Mouse (Mus musculus): ENCODE data around the gene Rnf144a.

The Rnf144a gene

DNA sequence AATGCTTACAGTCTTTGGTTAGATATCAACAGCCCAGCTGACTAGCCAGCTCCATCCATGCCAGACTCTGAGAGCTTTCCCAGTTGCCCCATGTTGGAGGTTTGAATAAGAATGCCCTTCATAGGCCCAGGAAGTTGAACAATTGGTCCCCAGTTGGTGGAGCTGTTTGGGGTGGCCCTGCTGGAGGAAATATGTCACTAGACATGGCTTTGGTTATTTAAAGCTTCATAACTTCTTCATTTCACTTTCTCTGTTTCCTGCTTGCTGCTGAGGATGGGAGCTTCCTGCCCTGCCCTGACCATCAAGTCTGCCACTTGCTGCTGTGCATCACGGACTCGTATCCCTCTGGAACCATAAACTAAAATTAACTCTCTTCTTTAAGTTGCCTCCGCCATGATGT is 4.6 kb downstream of the Rnf144a start:
- DNase-seq (ENCODE audit: low spot score): no peak

DNA sequence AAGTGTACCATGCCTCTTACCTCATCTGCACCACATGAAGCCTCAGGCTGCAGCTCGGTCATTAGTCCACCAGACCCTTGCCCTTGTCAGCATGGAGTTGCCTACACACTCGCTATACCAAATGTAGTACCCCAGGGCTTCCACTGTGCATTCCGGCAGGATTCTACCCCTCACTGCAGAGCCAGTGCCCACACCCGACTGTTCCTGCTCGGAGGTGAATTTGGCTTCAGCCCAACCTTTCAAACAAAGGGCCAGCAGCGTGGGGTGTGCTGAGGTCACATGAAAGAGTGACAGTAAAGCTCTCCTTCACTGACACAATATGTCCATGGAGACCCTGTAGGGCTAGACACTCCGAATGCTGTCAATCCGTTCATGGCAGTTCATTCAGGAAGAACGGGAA is 6.3 kb downstream of the Rnf144a start:
- DNase-seq (ENCODE audit: low spot score): no peak

DNA sequence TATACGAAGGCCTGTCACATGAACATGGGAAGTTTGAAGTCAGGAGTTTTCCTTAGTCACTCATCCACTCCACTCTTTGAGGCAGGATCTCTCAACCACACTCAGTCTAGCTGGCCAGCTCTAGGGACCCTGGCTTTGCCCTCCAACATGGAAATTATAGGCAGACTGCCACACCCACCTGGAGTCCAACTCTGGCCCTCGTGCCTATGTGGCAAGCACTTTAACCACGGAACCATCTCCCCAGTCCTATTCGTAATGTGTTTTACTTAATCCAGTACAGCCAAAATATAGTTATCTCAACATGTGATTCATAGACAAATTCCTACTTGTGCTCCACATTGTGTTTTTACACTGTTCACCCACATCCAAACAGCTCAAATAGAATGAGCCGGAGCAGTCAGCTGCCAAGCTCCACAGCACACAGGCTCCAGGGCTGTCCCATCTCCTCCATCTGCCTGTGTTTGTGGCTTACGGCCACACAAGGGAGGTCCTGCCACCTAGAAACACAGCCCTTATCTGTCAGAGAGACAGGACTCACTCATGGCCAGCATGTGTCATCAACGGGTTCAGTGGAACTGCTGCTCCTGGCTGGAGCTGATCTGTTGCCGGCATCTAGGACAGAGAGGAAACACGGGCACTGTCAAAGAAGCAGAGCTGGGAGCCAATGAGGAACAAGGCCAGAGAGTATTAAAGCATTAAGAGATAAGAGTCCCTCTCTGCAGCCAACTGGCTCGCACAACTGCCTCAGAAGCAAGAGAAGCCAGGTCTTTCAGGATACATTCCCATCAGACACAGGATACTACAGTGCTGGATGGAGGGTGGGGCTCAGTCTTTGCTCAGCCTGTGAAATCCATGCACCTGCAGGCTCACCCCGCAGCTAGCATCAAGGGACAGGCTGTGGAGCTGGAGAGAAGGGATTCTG is 10.0 kb downstream of the Rnf144a start:
- no peak for DNase-seq (ENCODE audit: low spot score)

DNA sequence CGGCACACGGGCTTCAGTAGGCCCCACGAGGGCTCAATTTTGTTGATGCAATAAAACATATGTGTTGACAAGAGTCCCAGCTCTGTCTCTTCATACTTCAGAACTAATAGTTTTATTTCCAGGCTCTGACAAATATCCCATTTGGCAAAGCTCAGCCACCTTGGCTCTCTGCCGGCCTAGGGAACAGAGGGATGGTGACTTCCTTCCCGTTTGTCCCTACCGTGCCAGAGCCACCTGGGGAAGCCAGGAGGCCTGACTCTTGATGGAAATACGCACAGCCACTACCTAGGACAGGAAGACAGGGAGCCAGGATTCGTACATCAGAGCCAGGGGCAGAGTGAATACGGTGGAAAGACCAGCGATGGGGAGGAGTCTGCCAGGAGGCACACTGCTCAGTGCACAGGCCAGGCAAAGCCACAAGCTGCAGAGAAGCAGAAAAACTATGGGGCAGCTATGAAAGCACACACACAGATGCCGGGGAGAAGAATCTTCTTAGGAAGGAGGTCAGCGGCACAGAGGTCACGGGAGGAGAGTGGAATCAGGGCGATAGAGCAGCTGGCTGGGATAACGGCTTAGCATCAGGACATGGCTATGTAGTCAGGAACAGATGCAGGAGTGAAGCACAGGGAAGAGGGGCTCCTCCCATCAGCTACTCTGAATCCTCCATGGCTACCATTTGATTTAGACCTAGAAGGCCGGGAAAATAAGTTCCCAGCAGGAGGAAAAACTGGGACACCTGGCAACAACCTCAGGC is 11.5 kb downstream of the Rnf144a start:
- DNase-seq (ENCODE audit: low spot score): peak; percentile 34

DNA sequence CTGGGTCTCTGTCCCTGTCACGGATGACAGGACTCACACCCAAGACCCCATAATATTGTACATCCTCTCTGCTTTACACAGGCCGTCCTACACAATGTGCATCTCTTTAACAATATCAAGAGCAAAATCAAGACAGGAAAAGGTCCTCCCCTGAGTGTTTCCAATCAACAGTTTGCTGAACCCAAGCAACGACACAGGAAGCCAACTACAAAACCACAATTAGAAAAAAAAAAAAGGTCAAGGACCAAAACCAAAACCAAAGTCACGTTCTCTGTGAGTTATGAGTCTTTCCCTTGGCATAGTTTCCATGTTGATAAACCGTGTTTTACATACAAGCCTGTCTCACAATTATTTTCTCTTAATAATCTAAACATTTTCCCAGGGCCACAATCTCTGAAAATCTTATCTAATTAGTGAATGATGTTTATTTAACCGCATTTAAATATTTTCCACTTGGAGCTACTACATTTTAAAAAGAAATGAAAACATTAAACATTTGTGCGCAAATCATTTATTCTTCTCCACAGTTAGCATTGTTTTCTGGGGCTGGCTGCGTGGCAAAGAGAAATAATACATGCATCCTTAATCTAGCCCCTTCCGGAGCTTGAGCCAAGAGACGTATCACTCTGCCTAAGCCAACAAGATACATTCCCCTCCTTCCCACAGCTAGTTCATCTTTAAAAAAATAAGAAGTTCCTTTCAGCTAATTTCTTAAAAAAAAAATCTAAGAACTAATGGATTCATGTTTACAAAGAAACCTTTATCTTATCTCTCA is 13.2 kb downstream of the Rnf144a start:
- no peak for DNase-seq (ENCODE audit: low spot score)

DNA sequence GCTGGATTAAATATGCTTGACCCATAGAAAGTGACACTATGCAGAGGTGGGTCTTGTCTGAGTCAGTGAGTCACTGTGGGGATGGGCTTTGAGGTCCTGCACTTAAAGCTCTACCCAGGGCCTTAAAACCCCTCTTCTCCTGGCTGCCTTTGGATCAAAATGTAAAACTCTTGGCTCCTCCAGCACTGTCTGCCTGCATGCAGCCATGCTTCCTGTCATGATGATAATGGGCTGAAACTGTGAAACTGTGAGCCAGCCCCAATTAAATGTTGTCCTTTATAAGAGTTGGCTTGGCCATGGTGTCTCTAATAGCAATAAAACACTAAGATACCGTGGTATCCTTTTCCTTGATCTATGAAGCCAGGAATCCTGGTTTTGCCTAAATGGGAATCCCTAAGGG is 13.8 kb downstream of the Rnf144a start:
- no peak for DNase-seq (ENCODE audit: low spot score)

DNA sequence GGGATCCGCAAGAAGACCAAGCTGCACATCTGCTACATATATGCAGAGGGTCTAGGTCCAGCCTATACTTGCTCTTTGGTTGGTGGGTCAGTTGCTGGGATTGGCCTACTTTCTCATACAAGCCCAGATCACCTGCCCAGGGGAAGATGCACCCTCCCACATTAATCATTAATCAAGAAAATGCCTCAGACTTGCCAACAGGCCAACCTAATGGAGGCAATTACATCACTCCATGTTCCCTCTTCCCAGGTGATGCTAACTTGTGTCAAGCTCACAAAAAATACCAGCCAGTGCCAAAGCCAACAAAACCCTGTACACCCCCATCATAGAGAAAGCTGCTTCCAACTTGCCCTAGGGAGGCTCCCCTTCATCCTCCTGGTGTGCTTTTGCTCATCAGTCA is 14.3 kb downstream of the Rnf144a start:
- no peak for DNase-seq (ENCODE audit: low spot score)

DNA sequence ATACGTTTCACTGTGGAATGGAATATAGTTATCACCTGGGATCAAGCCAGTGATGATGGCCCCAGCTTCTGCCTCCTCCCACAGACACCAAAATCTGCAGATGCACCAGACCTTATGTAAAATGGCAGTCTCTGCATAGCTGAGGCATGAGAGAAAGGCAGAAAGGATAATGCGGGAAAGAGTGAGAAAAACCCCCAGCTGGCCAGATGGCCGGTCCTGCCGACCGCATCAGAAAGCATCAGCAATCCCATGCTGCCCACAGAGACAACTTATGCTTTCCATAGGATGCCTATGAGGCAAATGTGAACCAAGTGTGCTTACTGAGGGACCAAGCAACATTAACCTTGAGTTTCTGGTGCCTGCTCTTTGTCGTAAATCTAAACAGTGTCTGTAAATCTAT is 15.7 kb downstream of the Rnf144a start:
- no peak for DNase-seq (ENCODE audit: low spot score)

DNA sequence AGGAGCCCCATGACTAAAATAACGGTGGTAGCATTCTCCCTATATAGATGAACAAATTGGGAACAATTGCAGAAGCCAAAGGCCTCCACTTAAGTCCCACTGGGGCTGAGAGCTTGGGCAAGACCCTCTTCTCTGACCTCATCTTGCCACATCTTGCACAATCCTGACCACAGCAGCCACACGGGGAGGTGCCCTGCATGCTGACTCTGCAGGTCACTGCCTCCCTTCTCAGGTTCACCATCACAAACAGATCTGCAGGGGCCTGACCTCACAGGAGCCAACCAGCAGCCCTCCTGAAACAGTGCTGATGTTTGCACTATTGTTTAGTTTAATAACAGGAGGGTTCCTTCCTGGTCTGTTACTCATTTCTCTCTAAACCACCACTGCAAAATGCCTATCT is 16.5 kb downstream of the Rnf144a start:
- DNase-seq (ENCODE audit: low spot score): no peak

DNA sequence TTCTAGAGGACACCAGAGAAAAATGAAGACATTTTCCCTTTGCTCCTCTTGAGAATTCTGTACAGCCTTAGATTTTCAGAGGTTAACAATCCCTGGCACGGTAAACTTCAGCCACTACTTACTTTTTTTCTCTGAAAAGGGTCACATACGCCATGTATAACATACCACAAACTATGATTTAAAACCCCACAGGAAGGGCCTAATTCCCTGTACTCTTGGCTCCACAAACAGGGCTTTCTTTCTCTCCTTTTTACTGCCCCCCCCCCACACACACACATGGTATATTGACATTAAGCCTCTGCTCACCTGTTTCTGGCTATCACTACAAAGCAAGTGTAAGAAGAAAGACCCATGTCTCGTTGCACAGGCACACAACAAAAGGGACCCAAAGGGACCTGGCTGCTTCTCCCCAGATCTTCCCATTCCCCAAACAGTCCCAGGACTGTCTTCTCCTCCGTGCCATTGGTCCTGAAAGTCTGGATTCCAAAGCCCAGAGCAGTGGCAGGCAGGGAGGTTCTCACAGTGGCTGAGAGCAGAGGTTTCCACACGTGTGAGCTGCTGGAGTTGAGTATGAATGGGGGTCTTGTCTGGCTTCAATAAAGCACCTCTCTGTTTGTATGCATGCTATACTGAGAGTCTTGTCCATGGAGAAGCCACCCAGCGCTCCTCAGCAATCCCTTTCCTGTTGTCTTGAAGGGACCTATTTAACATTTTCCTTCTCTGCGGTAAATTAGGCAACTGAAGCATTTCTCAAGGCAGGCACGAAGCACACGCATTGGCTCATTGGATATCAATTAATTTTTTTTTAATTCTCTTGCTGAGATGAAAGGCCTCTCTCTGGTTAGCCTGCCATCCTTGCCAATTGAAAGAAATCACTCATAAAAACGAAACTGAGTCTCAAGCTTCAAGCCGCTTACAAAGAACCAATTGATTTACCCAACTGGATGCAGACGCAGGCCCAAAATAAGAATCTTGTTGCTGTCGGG is 20.3 kb downstream of the Rnf144a start:
- DNase-seq (ENCODE audit: low spot score): no peak

DNA sequence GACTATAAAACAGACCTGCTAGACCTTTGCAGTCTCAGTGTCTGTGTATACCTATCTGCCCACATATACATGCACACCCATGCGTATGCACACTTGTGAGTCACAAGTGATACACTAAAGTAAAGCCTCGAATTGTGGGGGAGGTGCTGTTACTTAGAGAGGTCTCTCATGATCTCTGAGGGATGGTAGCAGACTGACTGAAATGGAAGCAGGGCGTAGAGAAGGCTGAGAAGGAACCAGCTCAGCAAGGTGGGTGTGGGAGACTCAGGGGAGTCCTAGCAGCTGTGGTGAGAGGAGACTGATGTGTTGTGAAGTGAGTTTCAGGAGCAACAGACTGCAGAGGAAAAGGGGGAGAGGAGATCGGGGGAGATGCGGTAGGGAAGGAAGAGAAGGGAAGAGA is 21.8 kb downstream of the Rnf144a start:
- DNase-seq (ENCODE audit: low spot score): no peak

DNA sequence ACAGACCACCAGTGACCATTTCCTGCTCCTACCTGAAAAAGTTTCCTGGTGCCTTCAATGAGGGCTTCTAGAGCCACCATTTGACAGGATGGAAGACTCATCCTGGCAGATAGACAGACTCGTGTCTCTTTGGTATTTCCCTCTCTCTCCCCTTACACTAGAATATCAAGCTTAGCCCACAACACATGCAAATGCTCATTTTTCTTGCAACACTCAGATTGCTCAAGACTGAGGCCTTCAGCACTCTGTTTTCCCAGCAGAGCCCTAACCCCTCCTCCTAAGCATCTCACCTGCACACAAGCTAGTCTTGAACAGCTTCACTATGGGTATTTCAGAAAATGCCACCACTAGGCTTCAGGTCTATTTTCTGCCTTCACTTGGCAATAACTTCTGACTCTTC is 23.9 kb downstream of the Rnf144a start:
- no peak for DNase-seq (ENCODE audit: low spot score)

DNA sequence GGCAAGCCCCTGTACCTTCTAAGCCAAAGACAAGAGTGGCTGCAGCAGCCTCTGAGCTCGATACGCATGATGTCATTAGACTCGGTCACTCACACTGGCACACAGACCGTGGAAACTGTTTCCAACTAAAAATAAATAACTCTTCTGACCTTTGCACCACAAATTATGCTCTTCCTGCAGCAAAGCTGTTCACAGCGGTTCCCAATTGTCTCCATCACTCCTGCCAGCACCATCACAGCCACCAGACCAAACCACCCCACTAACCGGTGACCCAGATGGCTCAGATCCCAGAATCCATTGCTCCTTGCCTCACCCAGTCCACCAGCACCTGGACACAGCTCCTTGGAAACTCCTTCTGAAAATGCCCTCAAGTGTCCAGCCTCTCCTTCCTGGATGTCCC is 27.5 kb downstream of the Rnf144a start:
- no peak for DNase-seq (ENCODE audit: low spot score)

DNA sequence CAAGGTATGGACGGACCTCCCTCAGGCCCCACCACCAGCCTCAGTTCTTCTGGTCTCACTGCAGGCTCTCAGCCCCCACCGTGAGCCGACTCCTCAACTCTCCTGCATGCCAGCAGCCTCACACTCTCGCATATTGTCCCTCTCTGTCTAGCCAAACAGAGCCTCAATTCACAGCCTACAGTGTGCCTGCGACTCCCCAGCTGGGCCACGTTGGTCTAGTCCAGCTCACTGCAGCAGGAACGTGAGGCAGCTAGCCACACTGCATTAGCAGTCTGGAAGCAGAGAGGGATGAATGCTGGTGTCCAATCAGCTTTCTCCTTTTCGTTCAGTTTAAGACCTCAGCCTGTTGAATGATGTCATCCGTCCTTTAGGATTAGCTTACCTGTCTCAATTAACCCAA is 28.1 kb downstream of the Rnf144a start:
- DNase-seq (ENCODE audit: low spot score): no peak

DNA sequence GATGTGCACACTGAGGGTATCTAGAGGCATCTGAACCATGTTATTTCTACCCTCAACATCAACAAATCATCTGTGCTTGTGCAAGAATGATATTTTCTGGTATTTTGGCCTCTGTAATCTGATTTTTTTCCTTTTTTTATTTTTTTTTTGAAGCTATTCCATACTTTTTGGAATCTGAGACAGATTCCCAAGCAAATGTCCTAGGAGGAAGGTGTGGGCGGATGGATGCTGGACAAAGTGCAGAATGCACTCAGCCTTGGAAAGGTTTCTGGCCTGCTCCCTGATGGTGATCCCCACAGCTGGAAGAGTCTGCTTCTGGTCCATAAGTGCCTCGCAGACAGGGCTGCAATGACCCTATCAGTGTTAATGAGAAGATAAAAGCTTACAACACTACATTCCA is 28.9 kb downstream of the Rnf144a start:
- no peak for DNase-seq (ENCODE audit: low spot score)

DNA sequence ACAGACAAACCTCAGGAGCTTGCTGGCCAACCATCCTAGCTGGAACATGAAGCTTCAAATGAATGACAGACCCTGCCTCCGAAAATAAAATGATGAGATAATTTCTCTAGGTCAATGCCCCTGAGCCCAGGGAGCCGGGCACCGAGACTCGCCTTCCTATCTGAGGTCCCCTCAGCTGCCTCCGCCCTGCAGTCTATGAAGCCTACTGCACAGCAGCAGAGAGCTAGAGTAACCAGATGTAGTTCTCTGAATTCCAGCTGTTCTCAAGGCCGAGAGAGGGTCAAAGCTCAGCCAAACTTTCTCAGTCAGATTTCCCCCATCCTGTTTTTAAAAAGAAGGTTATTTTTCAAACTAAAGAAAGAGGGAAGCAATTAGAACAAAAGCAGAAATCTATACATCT is 29.3 kb downstream of the Rnf144a start:
- no peak for DNase-seq (ENCODE audit: low spot score)

DNA sequence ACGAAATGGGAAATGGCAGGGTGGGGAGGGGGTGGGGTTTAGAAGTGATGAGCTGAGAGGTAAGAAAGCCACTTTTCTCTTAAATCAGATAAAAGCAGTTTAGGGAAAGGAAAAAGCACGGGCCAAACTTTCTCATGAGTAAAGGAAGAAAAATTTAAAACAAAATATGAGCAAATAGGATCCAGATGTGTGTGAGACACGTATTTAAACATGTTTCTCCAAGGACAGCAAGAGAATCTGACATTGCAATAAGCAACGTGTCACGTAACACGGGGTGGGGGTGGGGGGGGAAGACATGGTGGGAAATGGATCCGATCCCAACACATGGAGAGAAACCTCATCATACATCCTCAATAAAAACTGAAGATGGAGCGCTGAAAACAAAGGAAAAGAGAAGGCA is 33.3 kb downstream of the Rnf144a start:
- DNase-seq (ENCODE audit: low spot score): no peak

DNA sequence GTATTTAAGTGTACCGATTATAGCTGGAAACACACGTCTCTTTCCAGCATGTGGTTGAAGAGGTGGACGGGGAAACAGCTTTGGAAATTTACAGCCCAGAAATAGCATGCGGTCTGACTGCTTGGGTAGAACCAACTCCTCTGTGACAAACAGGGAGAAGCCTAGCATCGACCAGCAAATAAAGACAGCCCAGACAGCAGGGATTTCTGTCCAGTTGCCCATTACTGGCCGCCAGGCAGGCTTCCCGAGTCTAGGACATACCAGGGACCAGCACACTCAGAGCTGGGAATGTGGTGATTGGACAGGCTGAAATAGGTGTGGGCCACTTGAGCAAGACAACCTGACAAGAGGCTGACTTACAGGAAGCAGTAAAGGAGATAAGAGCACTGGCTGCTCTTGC is 35.3 kb downstream of the Rnf144a start:
- no peak for DNase-seq (ENCODE audit: low spot score)

DNA sequence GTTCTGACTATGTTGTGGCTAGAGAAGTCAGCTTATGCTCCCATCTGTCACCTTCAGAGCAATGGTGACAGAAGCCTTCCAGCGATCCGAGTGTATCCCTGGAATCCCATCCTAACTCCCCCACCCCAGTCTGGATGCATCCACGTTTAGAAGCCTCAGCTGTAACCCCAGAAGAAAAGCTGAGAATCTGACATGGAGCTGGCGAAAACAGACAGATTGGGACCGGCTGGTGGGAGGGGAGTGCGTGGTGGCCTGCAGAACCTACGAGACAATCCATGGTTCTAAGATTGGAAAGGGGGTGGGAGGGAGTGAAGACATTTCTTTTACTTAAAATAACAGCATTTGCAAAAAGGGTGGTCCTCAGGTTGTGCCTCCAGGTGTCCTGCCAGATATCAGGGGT is 37.4 kb downstream of the Rnf144a start:
- no peak for DNase-seq (ENCODE audit: low spot score)

DNA sequence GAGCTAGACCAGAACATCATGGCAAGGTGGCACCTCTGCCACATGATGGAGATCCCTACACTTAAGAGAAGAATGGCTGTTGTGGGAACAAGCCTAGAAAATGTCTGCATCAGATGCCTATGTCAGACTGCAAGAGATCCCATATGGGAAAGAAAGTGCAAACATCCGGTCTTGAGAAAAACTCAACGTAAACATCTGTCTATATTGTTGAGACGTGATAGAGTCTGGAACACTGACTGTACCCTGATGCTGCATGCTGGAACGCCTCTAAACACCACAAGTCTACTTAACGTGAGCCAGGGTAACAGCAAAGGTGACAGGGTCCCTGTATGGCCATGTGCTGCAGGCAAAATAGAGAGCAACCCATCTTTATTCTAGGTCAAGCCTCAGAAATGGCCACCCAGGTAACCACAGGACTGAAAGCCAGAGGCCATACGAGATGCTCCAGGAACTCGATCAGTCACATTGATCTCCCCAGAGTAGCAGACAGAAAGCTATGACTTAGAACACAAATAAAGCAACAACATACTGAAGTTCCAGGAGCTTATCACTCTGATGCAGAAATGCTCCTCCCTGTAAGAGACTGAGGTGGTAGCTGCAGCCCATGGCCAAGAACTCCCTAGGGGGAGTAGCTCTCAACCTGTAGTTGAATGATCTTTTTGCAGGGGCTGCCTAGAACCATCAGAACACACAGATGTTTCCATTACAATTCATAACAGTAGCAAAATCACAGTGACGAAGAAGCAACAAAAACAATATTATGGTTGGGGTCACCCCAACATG is 38.3 kb downstream of the Rnf144a start:
- no peak for DNase-seq (ENCODE audit: low spot score)

DNA sequence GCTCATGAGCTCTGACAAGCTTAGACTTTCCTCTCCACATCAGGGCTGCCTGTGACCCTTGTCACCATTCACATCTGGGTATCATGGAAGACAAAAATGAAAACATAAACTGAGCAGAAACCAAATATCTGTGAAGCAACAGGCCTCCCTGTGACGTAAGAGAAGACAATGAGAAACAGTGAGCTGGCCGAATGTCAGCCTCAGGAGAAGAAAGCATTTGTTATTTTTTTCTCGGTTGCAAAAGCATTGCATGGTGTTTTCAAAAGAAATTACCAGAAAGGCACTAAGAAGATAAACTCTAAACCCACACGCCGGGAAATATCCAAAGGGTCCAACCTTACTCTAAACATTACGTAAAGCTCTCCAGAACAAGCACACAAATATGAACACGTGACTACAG is 41.3 kb downstream of the Rnf144a start:
- DNase-seq (ENCODE audit: low spot score): no peak
